Mouse (Mus musculus) urinary bladder, adult 18-20 months (tissue): ENCODE measurements around the gene Npl.
"Not testable (repeated sequence)": the region's sequence is repeated elsewhere in the genome, so short reads cannot be mapped to it uniquely, and the experiment has no call there.

Source experiments
- DNase-seq, 2 experiments: peaks; one replicate each; pipeline ENCODE4 v3.0.0; 2022; ENCODE audit warnings: low spot score in 2 of 2, mixed read lengths in 2 of 2

Npl gene

DNA sequence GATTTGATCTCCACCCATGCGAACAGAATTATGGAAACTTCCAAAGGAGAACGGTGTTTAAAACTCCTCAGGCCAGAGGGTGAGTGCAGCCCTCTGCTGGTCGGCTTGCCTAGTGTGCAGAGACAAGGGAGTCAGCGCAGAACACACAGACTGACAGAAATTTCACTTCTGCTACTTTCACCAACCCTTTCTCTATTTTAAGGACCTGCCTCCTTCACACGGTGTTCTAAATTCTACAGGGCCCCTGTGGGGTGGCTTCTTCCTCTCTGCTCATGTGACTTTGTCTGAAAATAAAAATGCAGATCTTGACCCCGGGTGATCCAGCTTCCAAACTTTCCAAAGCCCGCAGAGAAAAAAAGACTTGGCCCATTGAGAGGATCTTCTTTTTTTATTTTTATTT lies 60.7 kb downstream of the Npl start:
- DNase-seq = no peak

DNA sequence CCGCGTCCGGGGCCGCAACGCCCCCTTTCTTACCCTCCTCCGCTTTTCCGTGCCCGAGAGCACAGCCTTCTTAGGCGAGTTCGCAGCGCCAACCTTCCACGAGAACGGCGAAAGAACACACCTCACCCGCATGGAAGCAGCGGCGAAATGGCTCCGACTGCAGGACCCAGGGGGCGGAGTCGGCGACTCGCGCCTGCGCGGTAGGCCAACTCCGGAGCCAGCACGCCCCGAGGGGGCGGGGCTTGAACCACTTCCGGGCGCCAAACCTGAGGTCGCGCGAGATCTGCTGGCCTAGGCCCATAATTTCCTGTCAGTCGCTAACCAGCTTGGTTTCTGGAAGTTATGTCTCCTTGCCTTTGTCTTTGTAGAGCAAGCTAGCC lies 62.4 kb downstream of the Npl start, which contains the start of gene Dhx9:
Dhx9 (minus strand) TSS at position 161 of the 380 bp plus-strand sequence.
- DNase-seq = peak; percentile 96 to 98

DNA sequence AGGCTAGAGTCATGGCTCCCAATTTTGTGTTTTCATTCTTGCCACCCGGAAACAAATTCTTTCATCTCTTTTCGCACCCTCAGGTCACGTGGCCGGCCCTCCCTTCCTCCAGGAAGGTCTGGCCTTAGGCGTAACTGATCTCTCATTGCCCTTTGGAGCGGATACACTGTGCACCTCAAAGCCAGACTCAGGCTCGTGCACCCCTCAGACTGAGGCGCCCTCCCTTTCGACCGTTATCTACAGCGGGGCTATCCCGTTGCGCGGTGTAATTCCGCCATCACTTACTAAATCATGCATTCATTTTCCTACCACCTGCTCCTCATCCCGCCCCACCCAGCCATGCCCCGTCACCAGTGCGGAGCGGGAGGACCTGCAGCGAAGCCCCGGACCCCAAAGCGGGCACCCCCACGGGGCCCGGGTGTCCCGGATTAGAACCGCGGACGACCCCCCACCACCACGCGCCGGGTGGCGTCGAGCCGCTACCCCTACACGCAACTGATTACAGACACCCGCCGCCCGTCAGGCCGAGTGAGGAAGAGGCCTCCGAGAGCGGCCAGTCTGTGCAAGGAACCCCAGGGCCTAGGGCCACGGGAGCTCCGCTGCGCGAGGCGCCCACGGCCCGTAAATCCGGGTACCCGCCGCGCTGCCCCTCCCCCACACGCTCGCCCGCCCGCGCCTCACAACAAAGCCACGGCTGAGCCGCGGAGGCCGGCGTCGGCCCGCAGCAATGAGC lies 62.9 kb downstream of the Npl start:
- DNase-seq = peak; percentile 34 to 50

DNA sequence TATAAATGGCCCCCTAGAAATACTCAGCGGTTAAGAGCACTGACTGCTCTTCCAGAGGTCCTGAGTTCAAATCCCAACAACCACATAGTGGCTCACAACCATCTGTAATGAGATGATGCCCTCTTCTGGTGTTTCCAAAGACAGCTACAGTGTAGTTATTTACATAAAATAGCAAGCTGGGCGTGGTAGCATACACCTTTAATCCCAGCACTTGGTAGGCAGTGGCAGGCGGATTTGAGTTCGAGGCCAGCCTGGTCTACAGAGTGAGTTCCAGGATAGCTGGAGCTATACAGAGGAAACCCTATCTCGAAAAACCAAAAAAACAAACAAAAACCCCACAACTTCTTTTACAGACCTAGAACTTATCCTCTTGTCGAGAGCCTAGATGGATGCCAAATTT lies 63.7 kb downstream of the Npl start:
- not testable (repeated sequence) for DNase-seq

- no peak for DNase-seq
Observed at GRCm38 (mm10) chr1:153485201-153485796, 64.5 kb downstream of the Npl start.

GRCm38 (mm10) chr1:153481025-153481412 lies 68.8 kb downstream of the Npl start:
- no peak for DNase-seq

GRCm38 (mm10) chr1:153480386-153481024 lies 69.3 kb downstream of the Npl start:
- peak in 1 of 2 experiments; percentile 47 for DNase-seq

- no peak for DNase-seq
Observed at GRCm38 (mm10) chr1:153479296-153479695, 70.5 kb downstream of the Npl start.

DNA sequence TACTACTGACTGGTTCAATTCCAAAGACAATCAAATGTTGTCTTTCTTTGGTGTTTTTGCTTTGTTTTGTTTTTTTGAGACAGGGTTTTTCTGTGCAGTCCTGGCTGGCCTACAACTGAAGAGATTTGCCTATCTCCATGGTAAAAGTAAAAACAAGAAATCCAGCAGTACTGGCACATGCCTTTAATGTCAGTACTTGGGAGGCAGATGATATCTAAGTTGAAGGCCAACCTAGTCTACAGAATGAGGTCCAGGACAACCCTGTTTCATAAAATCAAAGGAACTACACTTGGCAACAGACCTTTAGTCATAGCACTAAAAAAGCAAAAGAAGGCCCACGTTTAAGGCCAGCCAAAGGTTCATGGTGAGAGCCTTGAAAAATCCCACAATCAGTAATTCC lies 88.0 kb downstream of the Npl start:
- no peak for DNase-seq

DNA sequence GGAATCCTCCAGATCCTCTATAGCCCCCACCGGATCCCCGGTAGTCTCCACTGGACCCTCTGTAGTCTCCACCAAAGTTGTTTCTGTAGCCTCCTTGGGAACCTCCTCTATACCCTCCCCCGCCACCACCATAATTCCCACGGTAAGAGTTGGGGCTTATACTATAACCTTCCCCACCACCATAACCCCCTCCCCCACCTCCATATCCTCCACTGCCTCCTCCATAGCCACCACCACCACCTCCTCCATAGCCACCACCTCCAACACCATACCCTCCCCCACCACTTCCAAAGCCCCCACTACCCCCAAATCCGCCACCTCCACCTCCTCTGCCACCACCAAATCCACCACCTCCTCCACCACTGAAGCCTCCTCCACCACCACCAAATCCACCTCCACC lies 93.7 kb downstream of the Npl start:
- DNase-seq = no peak

- DNase-seq = no peak
Observed at GRCm38 (mm10) chr1:153453146-153453642, 96.7 kb downstream of the Npl start.
